Mouse (Mus musculus) embryonic facial prominence, embryonic 11.5 days (tissue): ENCODE measurements around the gene Rnf43. TPM values are rescaled to one million over a fixed set of nuclear protein-coding genes. Genes with fewer than 3 reads are reported as not detected.

Source experiments
- ATAC-seq: fragments of 200-750 bp; cut with Nextera tagmentation; replicated peaks from 2 replicates; pipeline ENCODE4 v1.8.0; 2017; ENCODE audit warnings: low read depth; ENCODE audit not compliant: insufficient number of reproducible peaks, low FRiP score, low TSS enrichment
- DNase-seq: peaks from one replicate; pipeline ENCODE4 v3.0.0-alpha.2; 2015; ENCODE audit warnings: low spot score
- H3K27ac ChIP-seq: fragments of 300-500 bp; sonication (generic); replicated peaks from 2 replicates; pipeline ENCODE4 v1.5.1; 2014; ENCODE audit warnings: mild to moderate bottlenecking, low read depth, low read length, control low read depth
- H3K27me3 ChIP-seq: fragments of 300-500 bp; sonication (generic); 2 replicates; pipeline ENCODE4 v1.6.1; 2014; ENCODE audit warnings: mild to moderate bottlenecking, low read length, moderate library complexity, mixed read lengths; ENCODE audit not compliant: control insufficient read depth, insufficient read depth
- H3K36me3 ChIP-seq: fragments of 300-500 bp; sonication (generic); replicated peaks from 2 replicates; pipeline ENCODE4 v1.6.1; 2014; ENCODE audit warnings: low read depth, mild to moderate bottlenecking, low read length, moderate library complexity, mixed read lengths; ENCODE audit not compliant: control insufficient read depth, insufficient read depth
- H3K4me1 ChIP-seq: fragments of 300-500 bp; sonication (generic); 2 replicates; pipeline ENCODE4 v1.6.1; 2014; ENCODE audit warnings: low read length, mixed read lengths; ENCODE audit not compliant: control insufficient read depth, insufficient read depth
- H3K4me2 ChIP-seq: fragments of 300-500 bp; sonication (generic); 2 replicates; pipeline ENCODE4 v1.6.1; 2014; ENCODE audit warnings: low read depth, mild to moderate bottlenecking, control low read depth, low read length, moderate library complexity
- H3K4me3 ChIP-seq: fragments of 300-500 bp; sonication (generic); 2 replicates; pipeline ENCODE4 v1.5.1; 2014; ENCODE audit warnings: low read depth, low read length, control low read depth
- H3K9ac ChIP-seq: fragments of 300-500 bp; sonication (generic); replicated peaks from 2 replicates; pipeline ENCODE4 v1.6.1; 2014; ENCODE audit warnings: mild to moderate bottlenecking, control low read depth, low read length
- H3K9me3 ChIP-seq: fragments of 300-500 bp; sonication (generic); replicated peaks from 2 replicates; pipeline ENCODE4 v1.6.1; 2016; ENCODE audit warnings: mild to moderate bottlenecking, low read length, inconsistent platforms, mixed read lengths; ENCODE audit not compliant: control insufficient read depth
- WGBS: fragments of 180-500 bp; shearing (Covaris S2); extraction: QIAGEN DNeasy Blood & Tissue Kit; methylation state at CpG from one replicate; pipeline ENCODE4 v1.1.7; 2014; 5-methylcytosine and 5-hydroxymethylcytosine counted together
- polyA plus RNA-seq: library from polyadenylated mRNA; unstranded; fragments of >200 nt; fragmentation: Nextera tagmentation; extraction: Ambion mirVana; gene quantifications from 2 replicates; pipeline ENCODE4 v1.2.1, GENCODE M21; 2014

Rnf43 gene
- polyA plus RNA-seq, 1 experiment from 2014 or later: 2.0 TPM

- H3K9ac ChIP-seq: no peak overlapping the region
- H3K27ac ChIP-seq: no peak overlapping the region
- no peak for ATAC-seq
- H3K4me2 ChIP-seq: no peak overlapping the region; the same call in 1 of the 2 replicates
- no peak for DNase-seq
- no peaks in the 10 kb centered on the region; the same call in 1 of the 2 replicates for H3K36me3 ChIP-seq
- WGBS: 85% methylated on average over 13 of the region's 13 CpGs
- no peaks in the 10 kb centered on the region for H3K9me3 ChIP-seq
- peaks cover 3% of the 10 kb centered on the region for H3K4me1 ChIP-seq
- H3K4me3 ChIP-seq: no peak overlapping the region
- no peaks in the 10 kb centered on the region for H3K27me3 ChIP-seq
These were observed 67.2 kb downstream of the Rnf43 start for GRCm38 (mm10) chr11:87729593-87730185.

GRCm38 (mm10) chr11:87730652-87731310 is 68.3 kb downstream of the Rnf43 start:
- H3K27me3 ChIP-seq: no peaks in the 10 kb centered on the region
- no peak overlapping the region for H3K27ac ChIP-seq
- no peak for ATAC-seq
- H3K4me3 ChIP-seq: no peak overlapping the region
- no peaks in the 10 kb centered on the region for H3K9me3 ChIP-seq
- H3K36me3 ChIP-seq: no peaks in the 10 kb centered on the region; the same call in 1 of the 2 replicates
- DNase-seq: no peak
- H3K4me1 ChIP-seq: peaks cover 3% of the 10 kb centered on the region
- H3K9ac ChIP-seq: no peak overlapping the region
- H3K4me2 ChIP-seq: no peak overlapping the region
- WGBS: 77% methylated on average over 10 of the region's 10 CpGs

GRCm38 (mm10) chr11:87734346-87734745 is 71.8 kb downstream of the Rnf43 start:
- no peak overlapping the region for H3K27ac ChIP-seq
- no peaks in the 10 kb centered on the region for H3K27me3 ChIP-seq
- peak overlapping the region; percentile 33 for H3K9ac ChIP-seq
- no peaks in the 10 kb centered on the region for H3K36me3 ChIP-seq
- ATAC-seq (no peak), DNase-seq (no peak)
- H3K4me1 ChIP-seq: peaks cover 3% of the 10 kb centered on the region; the same call in 1 of the 2 replicates
- no peak overlapping the region for H3K4me2 ChIP-seq
- H3K4me3 ChIP-seq: no peak overlapping the region
- no peaks in the 10 kb centered on the region for H3K9me3 ChIP-seq
- WGBS: 45% methylated on average over 5 of the region's 5 CpGs

GRCm38 (mm10) chr11:87735691-87736090 is 73.2 kb downstream of the Rnf43 start:
- ATAC-seq (no peak), DNase-seq (no peak)
- Histone ChIP-seq H3K4me1 (peaks cover 3% of the 10 kb centered on the region; the same call in 1 of the 2 replicates), H3K4me3 (no peak overlapping the region), H3K4me2 (no peak overlapping the region), H3K27me3 (no peaks in the 10 kb centered on the region), H3K9ac (no peak overlapping the region), H3K9me3 (no peaks in the 10 kb centered on the region), H3K27ac (no peak overlapping the region), H3K36me3 (no peaks in the 10 kb centered on the region)
- 76% methylated on average over 6 of the region's 6 CpGs for WGBS

- Histone ChIP-seq H3K36me3 (no peaks in the 10 kb centered on the region), H3K9me3 (no peaks in the 10 kb centered on the region), H3K4me2 (peak overlapping the region; percentile 72), H3K4me3 (peak overlapping the region; percentile 83), H3K4me1 (peaks cover 3% of the 10 kb centered on the region; the same call in 1 of the 2 replicates), H3K9ac (peak overlapping the region; percentile 82), H3K27me3 (no peaks in the 10 kb centered on the region), H3K27ac (peak overlapping the region; percentile 53; the same call in 1 of the 2 replicates)
- ATAC-seq: peak; percentile 60
- DNase-seq: peak; percentile 75
- WGBS: 3% methylated on average over 31 of the region's 31 CpGs
These were observed 74.2 kb downstream of the Rnf43 start for GRCm38 (mm10) chr11:87736647-87737134.

- peak within 1 kb of the TSS; percentile 82 for H3K9ac ChIP-seq
- H3K27ac ChIP-seq: peak within 1 kb of the TSS; percentile 53; the same call in 1 of the 2 replicates
- DNase-seq (peak; percentile 97), ATAC-seq (peak; percentile 88)
- H3K27me3 ChIP-seq: no peaks in the 10 kb centered on the region
- peak within 1 kb of the TSS; percentile 72 for H3K4me2 ChIP-seq
- WGBS: under 1% methylated on average over 57 of the region's 57 CpGs
- H3K4me1 ChIP-seq: peaks cover 3% of the 10 kb centered on the region; the same call in 1 of the 2 replicates
- H3K36me3 ChIP-seq: no peaks in the 10 kb centered on the region
- H3K4me3 ChIP-seq: peak within 1 kb of the TSS; percentile 83
- H3K9me3 ChIP-seq: no peaks in the 10 kb centered on the region
These were observed 74.7 kb downstream of the Rnf43 start, which contains the start of gene Supt4a for GRCm38 (mm10) chr11:87737175-87737740. Supt4a (plus strand) TSS chr11:87737552.

- Histone ChIP-seq H3K27ac (no peak overlapping the region), H3K4me1 (no peaks in the 10 kb centered on the region), H3K27me3 (no peaks in the 10 kb centered on the region), H3K36me3 (0 out of 2 replicates have a peak, but pooled peaks cover 2% of the 10 kb centered on the region), H3K4me3 (no peak overlapping the region), H3K4me2 (no peak overlapping the region), H3K9ac (no peak overlapping the region), H3K9me3 (no peaks in the 10 kb centered on the region)
- 92% methylated on average over 3 of the region's 3 CpGs for WGBS
- ATAC-seq (no peak), DNase-seq (no peak)
These were observed 81.2 kb downstream of the Rnf43 start for GRCm38 (mm10) chr11:87743691-87744090.
